In the genomic region with DNA sequence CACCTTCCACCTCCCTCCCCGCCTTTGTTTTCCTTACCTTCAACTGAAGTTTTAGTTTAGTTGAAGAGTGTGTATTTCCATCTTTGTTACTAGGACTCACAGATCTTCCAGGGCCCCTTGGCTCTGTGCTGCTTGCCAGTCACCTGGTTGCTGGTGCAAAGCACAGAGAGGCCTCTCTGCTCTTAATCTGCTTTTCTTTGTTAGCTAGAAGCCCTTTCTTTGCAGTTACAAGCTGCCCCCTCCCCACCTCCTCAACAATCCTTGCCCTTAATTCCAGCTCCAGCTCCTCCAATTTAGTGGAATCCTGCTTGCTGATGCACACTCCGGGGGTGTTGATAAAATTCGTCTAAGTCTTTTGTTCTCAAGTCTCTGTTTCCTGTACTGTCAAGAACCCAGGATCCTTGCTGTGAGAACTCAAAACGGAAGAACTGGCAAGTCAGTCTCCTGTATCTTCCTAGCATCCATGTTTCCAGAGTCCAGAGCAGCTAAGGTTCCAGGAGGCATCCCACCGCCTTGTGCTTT, we compare ENCODE assay signal across 13 mouse cellular contexts. TPM values are rescaled to one million over a fixed set of nuclear protein-coding genes. Genes with fewer than 3 reads are reported as not detected.
A peak's percentile ranks its signal among the peaks of the same experiment; 100 is the strongest.
DNase-seq lines count a peak whose midpoint lies in the region; ATAC-seq and TF ChIP-seq lines count a peak whose summit lies in the region.
"Had no signal": no experiment of that assay in that cellular context is flagged by ENCODE, and none has a peak within 500 bp of the region (broad histone marks: within the 10 kb centered on the region; RNA-seq: fewer than 3 reads in every experiment).

No protein-coding gene starts in this region.

- no peak for TF ChIP-seq CTCF in kidney, adult 2 months (conservative IDR thresholded peaks at IDR 0.05; ENCODE audit: insufficient read depth, insufficient read length, low read depth, low read length)

- no peak for TF ChIP-seq POLR2A in kidney, adult 2 months (IDR thresholded peaks at IDR 0.05; ENCODE audit: low read depth, low read length)

- H3K27me3 ChIP-seq in kidney, adult 2 months (replicated peaks; ENCODE audit: control insufficient read depth, insufficient read depth, low read length) = no peaks in the 10 kb centered on the region
- H3K27me3 ChIP-seq in midbrain, embryonic 12.5 days = no peaks in the 10 kb centered on the region
- H3K27me3 ChIP-seq: Patski had no signal

- no peak overlapping the region for H3K4me3 ChIP-seq in kidney, adult 2 months (ENCODE audit: insufficient read depth, low read depth, low read length)
- no peak overlapping the region for H3K4me3 ChIP-seq in midbrain, embryonic 12.5 days

- no peaks in the 10 kb centered on the region for H3K36me3 ChIP-seq in kidney, adult 2 months (ENCODE audit: control insufficient read depth, insufficient read depth, low read length)
- no peaks in the 10 kb centered on the region for H3K36me3 ChIP-seq in midbrain, embryonic 12.5 days

- no peak overlapping the region for H3K4me2 ChIP-seq in midbrain, embryonic 12.5 days (replicated peaks)
- H3K4me2 ChIP-seq: liver, embryonic 11.5 days had no signal

- H3K9me3 ChIP-seq in midbrain, embryonic 12.5 days = no peaks in the 10 kb centered on the region

- H3K4me1 ChIP-seq in kidney, adult 2 months (ENCODE audit: control insufficient read depth, insufficient read depth, low read length) = no peaks in the 10 kb centered on the region
- H3K4me1 ChIP-seq in midbrain, embryonic 12.5 days = peaks cover 10% of the 10 kb centered on the region

- peak; percentile 31 for DNase-seq in embryo, embryonic 10.5 days (ENCODE audit: low spot score)
- DNase-seq in embryo, embryonic 10 days (ENCODE audit: low spot score) = no peak
- DNase-seq in kidney, adult 2 months = no peak
- no peak for DNase-seq in kidney, adult 18-20 months
- peak; percentile 8 for DNase-seq in embryo, embryonic 11.5 days (ENCODE audit: low read depth, low spot score)
- no peak for DNase-seq in left cerebral cortex, adult 11 months (ENCODE audit: low spot score)
- DNase-seq in adrenal gland, postnatal 36 days = no peak
- DNase-seq: cerebellum, adult 11 months; right cerebral cortex, postnatal 4 days; thymus, postnatal 25 days had no signal

- H3K9ac ChIP-seq in midbrain, embryonic 12.5 days (replicated peaks) = no peak overlapping the region

- peak; percentile 64 for ATAC-seq in midbrain, embryonic 12.5 days (ENCODE audit: low FRiP score, low read depth)

- H3K27ac ChIP-seq in kidney, adult 2 months (ENCODE audit: insufficient read depth, low read depth, low read length) = peak overlapping the region; percentile 45; the same call in 1 of the 2 replicates
- 0 out of 2 replicates have a peak overlapping the region, but pooled peaks have one; percentile 40 for H3K27ac ChIP-seq in midbrain, embryonic 12.5 days (replicated peaks)

- 52% methylated on average over 5 of the region's 5 CpGs for WGBS in kidney, adult 2 months
- WGBS in midbrain, embryonic 12.5 days = 13% methylated on average over 5 of the region's 5 CpGs

RNA-seq across cellular contexts. Expression of a gene that starts 36.0 kb away (rescaled TPM):
- polyA plus RNA-seq in kidney, adult 2 months (2012; rRNA removed) = 5.4 and 10.5 TPM in 2 replicates
- polyA plus RNA-seq in midbrain, embryonic 12.5 days (2016; fragmentation: Nextera tagmentation; extraction: Ambion mirVana) = 173 and 199 TPM in 2 replicates
- 10 to 100 TPM; 83.8 to 89.0 TPM for total RNA-seq in adrenal gland, postnatal 36 days (2021)

Comparison
In these comparisons a context has a peak if more than half of its experiments do, and no peak if none do; other contexts are left out.
1. DNase-seq: peak in embryo, embryonic 10.5 days (single experiment) and embryo, embryonic 11.5 days (single experiment); none in embryo, embryonic 10 days (single experiment), kidney, adult 2 months (single experiment), kidney, adult 18-20 months (single experiment), left cerebral cortex, adult 11 months (single experiment) and adrenal gland, postnatal 36 days (0 of 2).
2. RNA of a gene that starts 36.0 kb away (polyA plus RNA-seq): 173 to 199 TPM in midbrain, embryonic 12.5 days; 5.4 to 10.5 TPM in kidney, adult 2 months; every median in the first group is over 10 times any median in the second.